Mouse (Mus musculus): ENCODE measurements around the gene Mreg.
"Not testable (repeated sequence)": the region's sequence is repeated elsewhere in the genome, so short reads cannot be mapped to it uniquely, and the experiment has no call there.

The Mreg gene

DNA sequence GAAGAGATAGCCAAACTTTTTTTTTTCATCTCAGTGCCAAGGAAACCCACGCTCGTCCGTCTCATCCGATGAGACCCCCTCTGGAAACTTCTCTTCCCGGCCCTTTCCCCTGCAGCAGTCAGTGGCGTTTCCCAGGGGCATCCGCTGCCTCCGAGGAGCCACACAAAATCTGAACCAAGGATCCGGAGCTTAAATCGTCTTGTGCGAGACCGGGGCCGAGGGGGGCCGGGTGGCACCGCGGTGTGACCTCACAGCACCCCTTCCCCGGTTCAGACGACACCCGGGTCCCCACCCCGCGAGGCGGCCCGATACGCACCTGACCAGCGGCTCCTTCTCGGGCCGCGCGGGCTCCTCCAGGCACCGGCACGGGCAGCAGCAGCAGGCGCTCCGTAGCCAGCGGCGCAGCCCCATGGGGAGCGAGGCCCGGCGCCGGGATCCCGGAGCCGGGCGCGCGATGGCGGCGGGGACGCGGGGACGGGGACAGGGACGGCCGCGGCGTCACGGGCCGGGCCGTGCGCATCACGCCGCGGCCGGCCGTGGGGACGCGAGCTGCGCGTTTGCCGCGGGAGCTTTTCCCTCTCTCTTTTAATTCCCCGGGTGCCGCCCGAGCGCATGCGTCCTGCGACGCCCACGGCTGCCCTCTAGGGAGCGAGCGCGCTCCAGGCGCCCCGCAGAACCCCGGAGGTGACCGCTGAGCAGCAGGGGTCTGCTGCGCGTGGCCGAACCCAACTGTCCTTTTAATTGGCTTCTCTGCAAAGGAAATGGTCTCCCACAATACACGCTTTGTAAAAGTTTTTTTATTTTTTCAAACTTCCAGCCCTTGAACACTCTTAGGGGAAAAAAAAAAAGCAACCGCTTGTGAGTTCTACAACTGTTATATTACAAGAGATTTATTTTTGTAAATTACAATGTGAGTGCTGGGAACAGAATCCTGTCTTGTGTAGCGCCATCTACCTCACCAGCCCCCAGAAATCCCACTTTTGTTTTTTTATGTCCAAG lies at the start of gene Mreg:
Mreg (minus strand) TSS at position 607 of the 999 bp plus-strand sequence.
- no peak for DNase-seq (ENCODE audit: low spot score)

DNA sequence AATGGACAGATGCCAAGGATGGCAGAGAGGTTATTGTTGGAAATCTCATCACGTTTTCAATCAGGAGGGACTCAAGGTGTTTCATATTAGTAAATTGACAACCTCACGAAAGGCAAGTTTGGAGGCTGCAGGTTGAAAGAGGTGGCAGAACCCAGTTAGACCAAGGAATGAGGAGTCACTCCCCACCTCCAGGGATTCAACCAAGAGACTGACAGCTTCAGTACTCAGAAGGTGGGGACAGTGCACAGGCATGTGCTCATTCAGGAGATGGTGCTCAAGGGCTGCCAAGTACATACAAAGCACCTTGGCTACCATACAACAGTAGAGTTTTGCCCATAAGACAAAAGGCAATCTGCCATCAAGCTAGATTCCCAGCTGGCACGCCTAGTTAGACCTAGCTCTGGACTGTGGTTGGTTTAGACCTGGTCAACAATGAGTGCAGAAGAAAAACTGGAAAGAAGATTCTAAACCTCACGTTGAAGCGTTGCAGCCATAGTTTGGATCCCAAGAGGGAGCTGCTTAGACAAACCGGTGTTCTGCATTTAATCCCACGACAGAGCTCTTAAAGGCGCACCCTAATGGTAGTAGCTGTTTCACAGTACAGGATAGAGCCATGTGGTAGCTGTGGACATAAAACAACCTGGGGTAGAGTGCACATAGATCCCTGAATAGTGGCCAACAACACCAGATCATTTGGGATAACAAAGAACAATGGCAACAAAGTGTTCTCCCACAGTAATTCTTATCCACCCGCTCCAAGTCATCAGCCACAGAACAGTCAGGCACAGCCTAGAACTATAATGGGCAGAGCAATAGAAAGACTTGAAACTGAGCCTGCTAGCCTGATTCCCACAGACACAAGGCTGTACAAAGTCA lies 44.5 kb upstream of the Mreg start:
- no peak for DNase-seq (ENCODE audit: low spot score)

DNA sequence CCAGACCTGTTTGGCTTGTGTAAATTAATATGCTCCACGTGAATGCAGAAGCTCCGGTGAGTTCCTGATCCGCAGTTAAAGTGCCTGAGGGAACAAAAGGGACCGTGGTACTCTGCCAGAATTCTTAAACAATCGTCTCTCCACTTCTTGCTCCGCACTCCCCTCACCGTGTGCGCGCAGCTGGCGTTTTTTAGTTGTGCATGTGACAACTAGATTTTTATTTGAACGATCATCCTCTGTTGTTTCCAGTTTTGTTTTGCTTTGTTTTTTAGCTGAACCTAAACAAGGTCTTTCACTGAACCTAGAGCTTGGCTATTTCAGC lies 43.7 kb upstream of the Mreg start:
- no peak for DNase-seq (ENCODE audit: low spot score)

DNA sequence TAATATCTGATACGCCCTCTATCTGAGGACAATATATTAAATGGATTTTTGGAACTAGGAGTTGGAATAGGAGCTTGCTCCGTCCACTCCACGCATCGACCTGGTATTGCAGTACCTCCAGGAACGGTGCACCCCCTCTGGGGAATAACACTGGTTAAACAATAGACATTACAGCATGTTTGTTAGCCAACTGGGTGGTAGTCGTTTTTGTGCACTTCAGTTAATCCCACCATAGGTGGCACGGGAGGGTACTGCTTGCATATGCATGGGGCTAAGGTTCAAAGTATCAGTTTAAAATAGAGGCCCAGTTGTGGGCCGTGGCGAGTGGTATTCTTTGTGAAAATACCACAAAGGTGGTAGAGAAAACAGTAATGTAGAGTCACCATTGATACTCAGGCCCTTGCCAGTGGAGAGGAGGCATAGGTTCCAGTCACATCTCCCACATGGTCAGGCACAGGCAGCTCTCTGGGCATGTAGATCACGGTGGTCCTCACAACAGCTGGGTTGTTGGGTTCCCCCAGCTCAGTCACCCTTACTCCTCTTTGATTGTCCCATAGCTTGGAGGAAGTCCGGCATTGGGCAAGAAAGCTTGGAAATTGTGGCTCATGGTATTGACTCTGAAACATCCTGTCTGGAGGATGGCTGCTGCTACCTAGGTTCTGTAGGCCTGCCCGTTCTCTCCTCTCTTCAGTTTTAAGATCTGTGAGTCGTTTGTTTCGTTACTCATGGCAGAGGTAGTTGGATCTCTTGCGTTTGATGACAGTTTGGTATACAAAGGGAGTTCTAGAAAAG lies 43.2 kb upstream of the Mreg start:
- DNase-seq (ENCODE audit: low spot score): peak; percentile 78

DNA sequence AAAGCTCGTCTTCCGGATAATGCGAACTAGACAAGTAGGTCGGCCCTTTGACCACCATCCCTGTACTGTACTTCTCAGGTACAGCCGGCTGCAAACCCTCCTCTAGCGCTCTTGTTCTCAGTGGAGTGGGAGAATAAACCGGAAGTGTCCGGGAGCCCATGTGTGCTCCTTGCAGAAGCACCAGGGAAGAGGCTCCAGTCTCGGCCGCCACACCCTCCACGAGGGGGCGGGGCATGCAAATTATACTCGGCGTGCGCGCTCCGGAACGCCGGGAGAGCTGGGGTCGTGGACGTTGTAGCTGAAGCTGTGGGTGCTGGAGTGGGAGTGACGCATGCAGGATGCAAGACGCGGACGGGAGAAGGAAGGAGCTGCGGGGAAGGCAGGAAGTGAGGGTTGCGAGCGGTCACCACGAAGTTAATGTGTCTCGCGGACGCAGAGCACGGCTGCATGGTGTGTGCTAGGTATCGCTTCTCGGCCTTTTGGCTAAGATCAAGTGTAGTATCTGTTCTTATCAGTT lies 42.5 kb upstream of the Mreg start:
- DNase-seq (ENCODE audit: low spot score): peak; percentile 87

DNA sequence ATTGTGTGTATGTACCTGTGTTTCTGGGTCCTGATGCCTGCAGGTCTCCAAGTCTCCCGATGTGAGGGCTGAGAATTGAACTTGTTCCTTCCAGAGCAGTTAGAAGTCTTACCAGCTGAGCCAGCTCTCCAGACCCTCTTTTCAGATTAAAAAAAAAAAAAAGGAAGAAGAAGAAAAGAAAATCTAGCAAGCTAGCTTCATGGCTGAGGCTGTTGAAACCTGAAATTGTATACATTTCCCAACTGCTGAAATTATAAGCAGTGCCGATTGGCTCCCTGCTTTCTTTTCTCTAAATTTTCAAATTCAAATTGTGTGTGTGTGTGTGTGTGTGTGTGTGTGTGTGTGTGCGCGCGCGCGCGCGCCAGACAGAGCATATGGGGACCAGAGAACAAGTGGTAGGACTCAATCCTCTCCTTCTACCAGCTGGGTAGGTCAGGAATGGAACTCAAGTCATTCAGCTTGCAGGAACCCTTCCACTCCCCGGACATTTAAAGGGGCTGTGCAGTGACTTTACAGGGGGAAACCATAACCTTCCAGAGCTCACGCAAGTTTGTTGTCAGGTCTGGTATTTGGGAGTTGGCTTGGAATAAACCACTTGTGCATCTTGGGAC lies 41.9 kb upstream of the Mreg start:
- DNase-seq (ENCODE audit: low spot score): no peak

DNA sequence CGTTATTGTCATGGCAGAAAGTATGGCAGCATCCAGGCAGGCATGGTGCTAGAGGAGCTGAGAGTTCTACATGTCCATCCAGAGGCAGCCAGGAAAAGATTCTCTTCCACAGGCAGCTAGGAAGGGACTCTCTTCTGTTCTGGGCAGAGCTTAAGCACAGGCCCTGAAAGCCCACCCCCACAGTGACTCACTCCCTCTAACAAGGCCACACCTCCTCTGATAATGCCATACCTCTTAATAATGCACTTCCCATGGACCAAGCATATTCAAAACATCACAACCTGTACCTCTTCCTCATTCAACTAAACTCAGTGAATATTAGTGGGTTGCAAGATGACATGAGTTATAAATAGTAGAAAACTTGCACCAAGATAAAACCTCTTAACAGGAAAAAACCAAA lies 39.7 kb upstream of the Mreg start:
- no peak for DNase-seq (ENCODE audit: low spot score)

DNA sequence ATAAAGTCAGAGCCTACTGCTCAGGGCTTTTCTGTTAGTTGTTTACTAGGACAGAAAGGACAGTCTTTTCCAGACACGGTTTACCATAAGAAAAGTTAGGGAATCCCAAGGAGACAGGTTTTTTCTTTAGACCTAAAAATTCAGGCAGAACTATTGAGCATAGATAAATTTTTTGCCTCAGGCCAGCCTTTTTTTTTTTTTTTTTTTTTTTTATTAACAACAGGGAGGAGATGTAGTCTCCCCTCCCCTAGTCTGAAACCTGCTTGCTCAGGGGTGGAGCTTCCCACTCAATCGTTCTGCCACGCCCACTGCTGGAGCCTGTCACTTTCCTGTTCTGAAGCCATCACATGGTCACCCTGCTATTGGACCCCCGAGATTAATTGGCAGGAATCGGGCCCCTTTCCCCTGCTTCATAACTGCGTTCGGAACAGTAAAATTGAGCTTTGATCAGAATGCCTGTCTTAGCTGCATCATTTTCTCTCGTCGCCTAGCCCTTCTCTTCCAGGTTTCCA lies 36.2 kb upstream of the Mreg start:
- not testable (repeated sequence) for DNase-seq (ENCODE audit: low spot score)

DNA sequence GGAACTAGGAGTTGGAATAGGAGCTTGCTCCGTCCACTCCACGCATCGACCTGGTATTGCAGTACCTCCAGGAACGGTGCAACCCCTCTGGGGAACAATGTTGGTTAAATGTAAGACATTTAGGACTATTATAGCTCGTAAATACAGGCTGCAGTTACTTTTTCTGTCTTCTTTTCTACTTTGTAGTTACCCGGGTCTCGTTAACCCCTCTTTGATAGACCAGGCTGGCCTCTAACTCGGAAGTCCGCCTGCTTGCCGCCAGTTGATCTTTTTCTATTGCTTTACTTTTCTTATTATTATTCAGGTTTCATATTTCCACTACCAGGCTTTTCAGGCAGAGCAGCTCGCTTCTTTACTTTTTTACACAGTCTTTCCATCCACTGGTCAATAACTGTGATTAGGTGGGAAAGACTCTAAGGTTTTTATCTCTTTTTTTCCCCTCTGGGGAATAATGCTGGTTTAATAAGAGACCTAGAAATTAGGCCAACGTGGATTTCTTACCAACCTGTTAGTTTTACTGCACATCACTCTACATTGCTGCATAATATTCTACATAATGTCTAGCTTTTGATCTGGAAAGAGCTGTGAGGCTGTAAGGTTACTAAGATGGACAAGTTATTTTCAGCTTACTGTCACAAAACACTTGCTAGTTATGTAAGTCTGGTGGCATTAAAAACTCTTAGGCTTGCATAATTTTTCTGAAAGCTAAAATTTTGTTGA lies 32.4 kb upstream of the Mreg start:
- peak; percentile 70 for DNase-seq (ENCODE audit: low spot score)

DNA sequence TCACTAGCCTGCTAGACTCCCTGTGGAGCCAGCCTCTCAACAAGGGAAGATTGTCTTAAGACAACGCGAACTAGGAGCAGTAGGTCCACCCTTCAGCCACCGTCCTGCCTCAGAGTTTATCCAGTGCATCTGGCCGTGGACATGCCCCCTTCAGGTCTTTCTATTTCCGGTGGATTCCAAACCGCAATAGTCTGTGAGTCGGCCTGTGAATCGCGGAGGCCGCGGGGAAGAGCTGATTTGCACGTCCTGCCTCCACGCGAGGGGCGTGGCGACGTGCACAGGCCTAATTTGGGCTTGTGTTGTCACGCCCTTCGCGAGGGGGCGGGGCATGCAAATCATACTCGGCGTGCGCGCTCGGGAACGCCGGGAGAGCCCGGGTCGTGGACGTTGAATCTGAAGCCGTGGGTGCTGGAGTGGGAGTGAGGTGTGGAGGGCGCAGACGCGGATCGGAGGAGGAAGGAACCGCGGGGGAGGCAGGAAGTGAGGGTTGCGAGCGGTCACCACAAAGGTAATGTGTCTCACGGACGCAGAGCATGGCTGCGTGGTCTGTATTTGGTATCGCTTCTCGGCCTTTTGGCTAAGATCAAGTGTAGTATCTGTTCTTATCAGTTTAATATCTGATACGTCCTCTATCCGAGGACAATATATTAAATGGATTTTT lies 31.7 kb upstream of the Mreg start:
- DNase-seq (ENCODE audit: low spot score): peak; percentile 98

DNA sequence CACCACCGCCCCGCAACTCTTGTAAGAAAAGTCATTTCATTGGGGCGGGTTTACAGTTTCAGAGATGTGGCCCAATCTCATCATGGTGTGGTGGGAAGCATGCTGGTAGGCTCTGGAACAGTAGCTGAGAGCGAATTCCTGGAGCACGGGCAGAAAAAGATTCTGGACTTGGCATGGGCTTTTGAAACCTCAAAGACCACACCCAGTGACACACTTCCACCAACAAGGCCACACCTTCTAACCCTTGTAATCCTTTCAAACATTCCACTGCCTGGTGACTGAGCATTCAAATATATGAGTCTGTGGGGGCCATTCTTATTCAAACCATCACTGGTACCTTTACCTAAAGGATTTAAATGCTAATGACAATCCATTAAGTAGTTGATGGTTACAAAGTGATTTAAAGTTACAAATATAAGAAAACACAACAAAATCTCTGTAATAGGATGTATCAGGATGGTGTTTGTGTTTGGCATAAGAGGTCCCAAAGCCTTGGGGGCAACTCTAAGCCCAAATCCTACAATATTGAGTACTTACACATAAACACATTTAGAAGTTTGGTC lies 30.6 kb upstream of the Mreg start:
- no peak for DNase-seq (ENCODE audit: low spot score)

DNA sequence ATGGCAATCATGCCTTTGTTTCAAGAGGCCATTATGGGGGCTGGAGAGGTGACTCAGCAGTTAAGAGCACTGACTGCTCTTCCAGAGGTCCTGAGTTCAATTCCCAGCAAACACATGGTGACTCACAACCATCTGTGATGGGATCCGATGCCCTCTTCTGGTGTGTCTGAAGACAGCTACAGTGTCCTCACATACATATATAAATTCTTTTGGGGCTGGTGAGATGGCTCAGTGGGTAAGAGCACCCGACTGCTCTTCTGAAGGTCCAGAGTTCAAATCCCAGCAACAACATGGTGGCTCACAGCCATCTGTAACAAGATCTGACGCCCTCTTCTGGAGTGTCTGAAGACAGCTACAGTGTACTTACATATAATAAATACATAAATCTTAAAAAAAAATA lies 27.0 kb upstream of the Mreg start:
- DNase-seq (ENCODE audit: low spot score): not testable (repeated sequence)

DNA sequence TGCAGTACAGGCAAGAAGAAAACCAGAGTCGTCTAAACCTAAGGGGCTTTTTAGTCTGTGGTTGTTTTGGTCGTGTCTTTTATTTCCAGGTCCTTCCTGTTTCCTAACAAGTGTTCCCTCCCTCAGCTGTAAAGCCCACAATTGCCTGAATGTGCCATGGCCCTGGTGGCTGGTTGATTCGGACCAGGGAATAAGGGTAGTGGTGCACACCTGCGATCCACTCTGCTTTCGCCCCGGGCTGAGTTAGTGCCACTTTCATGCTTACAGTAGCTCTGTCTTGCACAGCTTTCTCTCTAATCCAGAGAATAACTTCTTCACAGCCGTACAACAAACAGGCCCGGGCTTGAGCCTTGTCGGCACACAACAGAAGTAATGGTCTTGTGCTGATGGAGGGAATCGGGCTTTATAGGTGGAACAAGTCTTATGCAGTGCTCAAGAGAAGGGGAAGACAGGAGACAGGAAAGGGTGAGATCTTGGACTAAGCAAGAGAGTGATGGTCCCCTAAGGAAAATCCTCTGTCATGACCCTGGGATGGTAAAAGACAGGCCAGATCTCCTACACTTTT lies 26.0 kb upstream of the Mreg start:
- DNase-seq (ENCODE audit: low spot score): no peak

DNA sequence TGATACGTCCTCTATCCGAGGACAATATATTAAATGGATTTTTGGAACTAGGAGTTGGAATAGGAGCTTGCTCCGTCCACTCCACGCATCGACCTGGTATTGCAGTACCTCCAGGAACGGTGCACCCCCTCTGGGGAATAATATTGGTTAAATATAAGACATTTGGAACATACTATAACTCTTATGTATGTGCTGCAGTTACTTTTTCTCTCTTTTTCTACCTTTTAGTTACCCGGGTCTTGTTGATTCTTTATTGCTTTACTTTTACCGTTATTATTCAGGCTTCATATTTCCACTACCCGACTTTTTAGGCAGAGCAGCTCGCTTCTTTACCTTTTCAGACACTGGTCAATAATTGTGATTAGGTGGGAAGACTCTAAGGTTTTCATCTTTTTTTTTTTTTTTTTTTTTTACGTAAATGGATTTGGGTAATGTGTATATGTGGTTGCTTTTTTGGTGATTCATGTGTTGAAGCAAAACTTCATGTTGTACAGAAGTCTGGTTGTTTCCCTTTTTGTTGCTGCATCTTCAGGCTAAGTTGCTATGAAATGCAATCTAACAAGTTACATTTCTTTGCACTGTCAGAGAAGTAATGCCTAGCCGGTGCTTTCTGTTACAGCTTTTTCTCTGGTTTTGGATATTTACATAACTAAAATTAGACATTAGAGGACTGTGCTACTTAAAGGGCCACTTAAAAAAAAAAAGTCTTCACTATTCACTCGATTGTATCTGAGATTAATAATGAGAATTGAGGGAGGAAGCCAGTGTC lies 25.1 kb upstream of the Mreg start:
- DNase-seq (ENCODE audit: low spot score): no peak

DNA sequence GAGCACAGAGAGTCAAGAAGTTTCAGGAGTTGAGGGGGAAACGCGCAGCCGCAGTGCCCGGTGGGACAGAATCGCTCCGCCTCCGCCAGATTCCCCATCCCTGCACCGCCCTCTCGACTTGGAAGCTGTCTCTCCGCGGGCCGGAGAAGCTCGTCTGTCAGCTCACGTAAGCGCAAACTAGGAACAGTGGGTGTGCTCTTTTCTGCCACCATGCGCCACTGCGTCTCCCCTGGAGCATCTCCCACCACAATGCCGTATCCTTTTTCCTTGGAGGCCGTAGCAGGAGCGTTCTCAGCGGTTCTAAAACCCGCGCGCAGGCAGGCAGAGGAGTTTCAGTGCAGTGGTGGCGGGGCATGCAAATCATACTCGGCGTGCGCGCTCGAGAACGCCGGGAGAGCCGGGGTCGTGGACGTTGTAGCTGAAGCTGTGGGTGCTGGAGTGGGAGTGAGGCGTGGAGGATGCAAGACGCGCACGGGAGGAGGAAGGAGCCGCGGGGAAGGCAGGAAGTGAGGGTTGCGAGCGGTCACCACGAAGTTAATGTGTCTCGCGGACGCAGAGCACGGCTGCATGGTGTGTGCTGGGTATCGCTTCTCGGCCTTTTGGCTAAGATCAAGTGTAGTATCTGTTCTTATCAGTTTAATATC lies 24.4 kb upstream of the Mreg start:
- not testable (repeated sequence) for DNase-seq (ENCODE audit: low spot score)

DNA sequence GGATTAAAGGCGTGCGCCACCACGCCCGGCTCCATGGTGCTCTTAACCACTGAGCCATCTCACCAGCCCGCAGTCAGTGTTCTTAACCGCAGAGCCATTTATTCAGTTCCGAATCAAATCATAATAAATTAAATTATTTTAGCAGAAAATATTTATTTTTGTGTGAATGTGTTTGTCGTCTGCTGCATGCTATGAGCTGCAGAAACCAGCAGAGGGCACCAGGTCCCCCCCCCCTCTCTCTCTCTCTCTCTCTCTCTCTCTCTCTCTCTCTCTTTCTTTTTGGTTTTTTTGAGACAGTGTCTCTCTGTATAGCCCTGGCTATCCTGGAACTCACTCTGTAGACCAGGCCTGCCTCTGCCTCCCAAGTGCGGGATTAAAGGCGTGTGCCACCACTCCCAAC lies 20.5 kb upstream of the Mreg start:
- not testable (repeated sequence) for DNase-seq (ENCODE audit: low spot score)

DNA sequence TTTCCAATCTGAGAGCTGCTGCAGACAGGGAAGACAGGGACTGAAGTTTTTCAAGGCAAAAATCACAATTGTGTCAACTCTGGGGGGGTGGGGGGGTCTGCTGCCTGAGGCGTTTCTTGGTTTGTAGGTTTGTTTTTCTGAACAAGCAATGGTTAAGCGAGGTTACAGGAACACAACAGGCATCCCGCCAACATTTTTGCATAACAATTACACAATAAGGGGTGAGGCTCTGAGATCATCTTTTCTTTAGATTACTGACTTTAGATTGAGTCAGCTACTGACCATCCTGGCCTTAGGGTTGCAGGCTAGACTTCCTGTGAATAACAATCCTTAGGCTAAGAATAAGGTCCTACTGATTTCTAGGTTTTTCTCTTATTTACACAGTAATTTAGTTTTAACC lies 16.9 kb upstream of the Mreg start:
- DNase-seq (ENCODE audit: low spot score): no peak

DNA sequence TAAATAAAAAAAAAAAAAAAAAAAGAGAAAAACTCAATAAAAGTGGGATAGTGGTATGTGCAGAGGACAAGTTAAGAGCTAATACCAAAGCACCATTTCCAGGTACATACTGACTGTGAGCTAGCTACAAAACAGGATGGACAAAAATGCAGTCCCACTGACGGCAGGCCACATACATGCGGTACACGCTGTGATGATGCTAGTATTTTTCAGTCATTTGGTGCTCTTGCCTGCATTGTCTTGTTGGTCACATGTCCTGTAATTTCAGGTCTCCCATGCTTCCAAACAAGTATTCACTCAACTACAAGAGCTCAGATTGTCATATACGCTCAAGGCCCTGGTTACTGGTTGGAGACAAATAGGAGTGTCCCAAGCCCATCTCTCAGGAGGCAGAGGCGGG lies 15.4 kb upstream of the Mreg start:
- no peak for DNase-seq (ENCODE audit: low spot score)

Data from c-Kit-positive CD71-positive TER-119-positive erythroid progenitor cells, embryonic 14.5 days (primary cell).